Comparison of ENCODE assay signal across 33 mouse cellular contexts in the genomic region with DNA sequence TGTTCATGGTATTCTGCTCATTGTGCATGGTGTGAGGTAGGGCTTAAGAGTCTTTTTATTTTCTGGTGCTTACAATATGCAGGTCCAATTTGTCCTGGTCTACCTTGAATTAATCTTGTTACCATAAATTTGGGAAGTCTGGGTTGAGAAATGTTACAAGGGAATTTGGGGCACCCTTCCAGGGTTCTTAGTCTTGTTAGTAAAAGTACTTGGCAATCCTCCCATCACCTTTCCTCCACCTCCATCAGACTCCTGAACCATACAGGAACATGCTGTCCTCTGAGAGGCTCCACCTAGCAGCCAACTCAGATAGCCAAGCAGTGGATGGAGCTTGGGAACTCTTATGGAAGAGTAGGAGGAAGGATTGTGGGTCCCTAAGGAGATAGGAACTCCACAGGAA. TPM values are rescaled to one million over a fixed set of nuclear protein-coding genes. Genes with fewer than 3 reads are reported as not detected.
"Had no signal": no experiment of that assay in that cellular context is flagged by ENCODE, and none has a peak within 500 bp of the region (broad histone marks: within the 10 kb centered on the region; RNA-seq: fewer than 3 reads in every experiment).

No protein-coding gene starts in this region.

- H3K36me3 ChIP-seq: limb, embryonic 10.5 days; limb, embryonic 12.5 days; limb, embryonic 13.5 days; limb, embryonic 15.5 days; liver, embryonic 12.5 days; liver, embryonic 13.5 days; liver, embryonic 15.5 days; lung, embryonic 15.5 days; midbrain, embryonic 10.5 days; midbrain, embryonic 12.5 days; midbrain, embryonic 13.5 days; midbrain, embryonic 15.5 days had no signal

- H3K9ac ChIP-seq: limb, embryonic 12.5 days; limb, embryonic 13.5 days; limb, embryonic 15.5 days; liver, embryonic 12.5 days; liver, embryonic 13.5 days; liver, embryonic 14.5 days; liver, embryonic 15.5 days; liver, postnatal 0 days; lung, embryonic 14.5 days; lung, embryonic 15.5 days; midbrain, embryonic 12.5 days; midbrain, embryonic 13.5 days; midbrain, embryonic 15.5 days had no signal

- H3K4me3 ChIP-seq: limb, embryonic 10.5 days; limb, embryonic 12.5 days; limb, embryonic 13.5 days; limb, embryonic 15.5 days; liver, embryonic 12.5 days; liver, embryonic 13.5 days; liver, embryonic 15.5 days; lung, embryonic 15.5 days; megakaryocyte, embryonic 14.5 days; midbrain, embryonic 10.5 days; midbrain, embryonic 12.5 days; midbrain, embryonic 13.5 days; midbrain, embryonic 15.5 days; myocyte had no signal

- H3K27ac ChIP-seq: limb, embryonic 10.5 days; limb, embryonic 12.5 days; limb, embryonic 13.5 days; limb, embryonic 15.5 days; liver, embryonic 12.5 days; liver, embryonic 13.5 days; liver, embryonic 14.5 days; liver, embryonic 15.5 days; lung, embryonic 15.5 days; macrophage; midbrain, embryonic 10.5 days; midbrain, embryonic 12.5 days; midbrain, embryonic 13.5 days; midbrain, embryonic 15.5 days had no signal

- H3K4me1 ChIP-seq: limb, embryonic 10.5 days; limb, embryonic 12.5 days; limb, embryonic 13.5 days; limb, embryonic 15.5 days; liver, embryonic 12.5 days; liver, embryonic 13.5 days; liver, embryonic 15.5 days; lung, embryonic 15.5 days; midbrain, embryonic 10.5 days; midbrain, embryonic 12.5 days; midbrain, embryonic 13.5 days; midbrain, embryonic 15.5 days had no signal

- DNase-seq: left cerebral cortex, postnatal 4 days; liver; liver, embryonic 13.5 days; liver, postnatal 0 days; lung, adult 18-20 months; lung, adult 2 months; lung, embryonic 14.5 days; lung, postnatal 10 days; lung, postnatal 14 days; lung, postnatal 36 days; lung, postnatal 4 days; midbrain, embryonic 14.5 days had no signal

- H3K27me3 ChIP-seq: limb, embryonic 15.5 days; liver, embryonic 12.5 days; liver, embryonic 13.5 days; midbrain, embryonic 15.5 days had no signal

RNA-seq across cellular contexts. Expression of a gene that starts 13.7 kb away (rescaled TPM):
- total RNA-seq: liver, adult 2 months; megakaryocyte progenitor cell, adult 5-6 weeks; megakaryocyte, adult 5-6 weeks; megakaryocyte-erythroid progenitor cell, adult 5-6 weeks had no signal
- polyA plus RNA-seq: limb, embryonic 11.5 days; liver, embryonic 11.5 days; liver, embryonic 12.5 days; liver, embryonic 15.5 days; macrophage had no signal
